In genomic region chr3:156823039-156823438, GRCm38 (mm10) we compare ENCODE assay signal across 16 mouse cellular contexts.
"Had no signal": no experiment of that assay in that cellular context is flagged by ENCODE, and none has a peak within 500 bp of the region (broad histone marks: within the 10 kb centered on the region; RNA-seq: fewer than 3 reads in every experiment).

No protein-coding gene starts in this region.

- H3K27ac ChIP-seq: liver, embryonic 15.5 days; lung, embryonic 15.5 days; macrophage; midbrain, embryonic 12.5 days; neural tube, embryonic 12.5 days; stomach, embryonic 15.5 days; stomach, postnatal 0 days had no signal

- H3K4me3 ChIP-seq: liver, embryonic 15.5 days; lung, embryonic 15.5 days; midbrain, embryonic 12.5 days; neural tube, embryonic 12.5 days; stomach, embryonic 15.5 days had no signal

- H3K36me3 ChIP-seq: liver, embryonic 15.5 days; lung, embryonic 15.5 days; midbrain, embryonic 12.5 days; neural tube, embryonic 12.5 days; stomach, embryonic 15.5 days had no signal

- DNase-seq: liver, postnatal 0 days; lung, adult 2 months; lung, postnatal 36 days; midbrain, embryonic 14.5 days; right cerebral cortex, postnatal 14 days; thymus, adult 2 months; thymus, postnatal 14 days; thymus, postnatal 4 days had no signal

- H3K4me1 ChIP-seq: liver, embryonic 15.5 days; lung, embryonic 15.5 days; midbrain, embryonic 12.5 days; neural tube, embryonic 12.5 days; stomach, embryonic 15.5 days had no signal

- ATAC-seq: liver, postnatal 0 days; lung, postnatal 0 days had no signal

- H3K4me2 ChIP-seq: liver, embryonic 15.5 days; lung, embryonic 15.5 days; midbrain, embryonic 12.5 days; neural tube, embryonic 12.5 days; stomach, embryonic 15.5 days had no signal

- H3K27me3 ChIP-seq: liver, embryonic 15.5 days; lung, embryonic 15.5 days; midbrain, embryonic 12.5 days; neural tube, embryonic 12.5 days; stomach, embryonic 15.5 days had no signal

- H3K9ac ChIP-seq: liver, embryonic 15.5 days; liver, postnatal 0 days; lung, embryonic 15.5 days; midbrain, embryonic 12.5 days; neural tube, embryonic 12.5 days; stomach, embryonic 15.5 days had no signal

- H3K9me3 ChIP-seq: liver, embryonic 15.5 days; lung, embryonic 15.5 days; midbrain, embryonic 12.5 days; neural tube, embryonic 12.5 days; stomach, embryonic 15.5 days had no signal
